Mouse (Mus musculus) lung, embryonic 14.5 days (tissue): ENCODE measurements around the gene Bean1. TPM values are rescaled to one million over a fixed set of nuclear protein-coding genes. Genes with fewer than 3 reads are reported as not detected.

Experiments used
- ATAC-seq: fragments of 200-750 bp; cut with Nextera tagmentation; 2 replicates; pipeline ENCODE4 v1.8.0; 2017; ENCODE audit warnings: mild to moderate bottlenecking, moderate TSS enrichment, moderate library complexity; ENCODE audit not compliant: insufficient read depth
- DNase-seq: peaks from one replicate; pipeline ENCODE4 v3.0.0-alpha.2; 2015
- H3K27ac ChIP-seq: fragments of 300-500 bp; sonication (generic); 2 replicates; pipeline ENCODE4 v1.5.1; 2014; ENCODE audit warnings: low read depth, mild to moderate bottlenecking, moderate library complexity
- H3K27me3 ChIP-seq: fragments of 300-500 bp; sonication (generic); 2 replicates; pipeline ENCODE4 v1.6.1; 2014; ENCODE audit warnings: low read length, control low read depth; ENCODE audit not compliant: insufficient read depth
- H3K36me3 ChIP-seq: fragments of 300-500 bp; sonication (generic); 2 replicates; pipeline ENCODE4 v1.6.1; 2014; ENCODE audit warnings: control low read depth; ENCODE audit not compliant: insufficient read depth
- H3K4me1 ChIP-seq: fragments of 300-500 bp; sonication (generic); 2 replicates; pipeline ENCODE4 v1.6.1; 2014; ENCODE audit warnings: antibody characterized with exemption, control low read depth; ENCODE audit not compliant: insufficient read depth
- H3K4me2 ChIP-seq: fragments of 300-500 bp; sonication (generic); 2 replicates; pipeline ENCODE4 v1.6.1; 2014; ENCODE audit warnings: mild to moderate bottlenecking
- H3K4me3 ChIP-seq: fragments of 300-500 bp; sonication (generic); 2 replicates; pipeline ENCODE4 v1.5.1; 2014; ENCODE audit warnings: low read depth, low read length
- H3K9ac ChIP-seq: fragments of 300-500 bp; sonication (generic); 2 replicates; pipeline ENCODE4 v1.6.1; 2014
- H3K9me3 ChIP-seq: fragments of 300-500 bp; sonication (generic); 2 replicates; pipeline ENCODE4 v1.6.1; 2016; ENCODE audit warnings: low read depth, low read length, control low read depth
- CTCF ChIP-seq: IDR thresholded peaks from 2 replicates; pipeline ENCODE4 v1.5.1; 2016; ENCODE audit warnings: antibody characterized with exemption, low read depth
- WGBS: fragments of 180-500 bp; shearing (Covaris S2); extraction: QIAGEN DNeasy Blood & Tissue Kit; methylation state at CpG from one replicate; pipeline ENCODE4 v1.1.7; 2014; 5-methylcytosine and 5-hydroxymethylcytosine counted together
- polyA plus RNA-seq: library from polyadenylated mRNA; unstranded; fragments of >200 nt; fragmentation: Nextera tagmentation; extraction: Ambion mirVana; gene quantifications from 2 replicates; pipeline ENCODE4 v1.2.1, GENCODE M21; 2014

The Bean1 gene
- polyA plus RNA-seq, 1 experiment from 2014 or later = 0.86 TPM

- DNase-seq = peak; percentile 58
- no peaks in the 10 kb centered on the region for H3K4me1 ChIP-seq
- no peaks in the 10 kb centered on the region for H3K36me3 ChIP-seq
- H3K9ac ChIP-seq = no peak overlapping the region
- H3K27me3 ChIP-seq = no peaks in the 10 kb centered on the region
- no peak overlapping the region for H3K27ac ChIP-seq
- WGBS = 67% methylated on average over 13 of the region's 13 CpGs
- no peaks in the 10 kb centered on the region for H3K9me3 ChIP-seq
- no peak for ATAC-seq
- H3K4me2 ChIP-seq = no peak overlapping the region
- H3K4me3 ChIP-seq = no peak overlapping the region
- TF ChIP-seq CTCF = peak; percentile 13; the same call in 1 of the 2 replicates
Measured at GRCm38 (mm10) chr8:104144434-104145216, 25.6 kb upstream of the Bean1 start.

- H3K4me3 ChIP-seq = no peak overlapping the region
- no peaks in the 10 kb centered on the region for H3K36me3 ChIP-seq
- ATAC-seq (peak; percentile 80), DNase-seq (peak; percentile 92)
- no peaks in the 10 kb centered on the region for H3K9me3 ChIP-seq
- no peak overlapping the region for H3K27ac ChIP-seq
- no peaks in the 10 kb centered on the region for H3K27me3 ChIP-seq
- H3K4me1 ChIP-seq = no peaks in the 10 kb centered on the region
- whole genome bisulfite sequencing = 30% methylated on average over 15 of the region's 15 CpGs
- H3K4me2 ChIP-seq = no peak overlapping the region
- no peak overlapping the region for H3K9ac ChIP-seq
- TF ChIP-seq CTCF = peak; percentile 81
Measured at GRCm38 (mm10) chr8:104145981-104146689, 24.1 kb upstream of the Bean1 start.

- 77% methylated on average over 15 of the region's 15 CpGs for WGBS
- Histone ChIP-seq H3K4me1 (no peaks in the 10 kb centered on the region), H3K4me2 (no peak overlapping the region), H3K36me3 (no peaks in the 10 kb centered on the region), H3K9me3 (no peaks in the 10 kb centered on the region), H3K4me3 (no peak overlapping the region), H3K27me3 (no peaks in the 10 kb centered on the region), H3K9ac (no peak overlapping the region), H3K27ac (no peak overlapping the region)
- no peak for DNase-seq
- no peak for TF ChIP-seq CTCF
- ATAC-seq = 0 out of 2 replicates have a peak, but pooled peaks have one; percentile 10
Measured at GRCm38 (mm10) chr8:104146717-104147494, 23.3 kb upstream of the Bean1 start.

- Histone ChIP-seq H3K4me1 (no peaks in the 10 kb centered on the region), H3K4me3 (no peak overlapping the region), H3K4me2 (no peak overlapping the region), H3K27ac (no peak overlapping the region), H3K36me3 (no peaks in the 10 kb centered on the region), H3K27me3 (no peaks in the 10 kb centered on the region), H3K9me3 (no peaks in the 10 kb centered on the region), H3K9ac (no peak overlapping the region)
- WGBS = 96% methylated on average over 2 of the region's 2 CpGs
- ATAC-seq (peak; percentile 25; the same call in 1 of the 2 replicates), DNase-seq (no peak)
- TF ChIP-seq CTCF = no peak
Measured at GRCm38 (mm10) chr8:104147947-104148346, 22.3 kb upstream of the Bean1 start.

- Histone ChIP-seq H3K27me3 (no peaks in the 10 kb centered on the region), H3K4me2 (no peak overlapping the region), H3K4me1 (no peaks in the 10 kb centered on the region), H3K9ac (no peak overlapping the region), H3K9me3 (no peaks in the 10 kb centered on the region), H3K27ac (no peak overlapping the region), H3K4me3 (no peak overlapping the region), H3K36me3 (no peaks in the 10 kb centered on the region)
- DNase-seq (no peak), ATAC-seq (no peak)
- WGBS = 68% methylated on average over 5 of the region's 5 CpGs
- TF ChIP-seq CTCF = no peak
Measured at GRCm38 (mm10) chr8:104160731-104161130, 9.5 kb upstream of the Bean1 start.

GRCm38 (mm10) chr8:104169461-104169860, 781 bp upstream of the Bean1 start:
- H3K4me2 ChIP-seq = no peak overlapping the region
- WGBS = 74% methylated on average over 3 of the region's 3 CpGs
- no peak for TF ChIP-seq CTCF
- no peaks in the 10 kb centered on the region for H3K4me1 ChIP-seq
- ATAC-seq = no peak
- H3K27me3 ChIP-seq = peaks cover 45% of the 10 kb centered on the region
- H3K9me3 ChIP-seq = no peaks in the 10 kb centered on the region
- DNase-seq = no peak
- no peak overlapping the region for H3K4me3 ChIP-seq
- no peak overlapping the region for H3K27ac ChIP-seq
- H3K36me3 ChIP-seq = no peaks in the 10 kb centered on the region
- H3K9ac ChIP-seq = no peak overlapping the region
